Mouse (Mus musculus) A20 (cell line): Measurements from ENCODE around the gene 2010111I01Rik.

ENCODE experiments used
- DNase-seq: peaks from one replicate; pipeline ENCODE4 v3.0.0-alpha.2; 2011; ENCODE audit warnings: low read depth, low spot score

Gene 2010111I01Rik

GRCm38 (mm10) chr13:63258671-63259070 is 294.0 kb downstream of the 2010111I01Rik start:
- DNase-seq: no peak

- DNase-seq: no peak
Measured at GRCm38 (mm10) chr13:63260133-63260532, 295.4 kb downstream of the 2010111I01Rik start.

GRCm38 (mm10) chr13:63260753-63261631 is 296.3 kb downstream of the 2010111I01Rik start:
- no peak for DNase-seq

- no peak for DNase-seq
Measured at GRCm38 (mm10) chr13:63261676-63262075, 297.0 kb downstream of the 2010111I01Rik start.

GRCm38 (mm10) chr13:63262168-63262957 is 297.7 kb downstream of the 2010111I01Rik start:
- DNase-seq: no peak

GRCm38 (mm10) chr13:63268371-63268770 is 303.7 kb downstream of the 2010111I01Rik start:
- no peak for DNase-seq

- no peak for DNase-seq
Measured at GRCm38 (mm10) chr13:63268776-63269175, 304.1 kb downstream of the 2010111I01Rik start.

- no peak for DNase-seq
Measured at GRCm38 (mm10) chr13:63270191-63270590, 305.5 kb downstream of the 2010111I01Rik start.

GRCm38 (mm10) chr13:63272017-63272601 is 307.4 kb downstream of the 2010111I01Rik start:
- no peak for DNase-seq

GRCm38 (mm10) chr13:63272602-63273229 is 308.0 kb downstream of the 2010111I01Rik start:
- no peak for DNase-seq

- DNase-seq: no peak
Measured at GRCm38 (mm10) chr13:63273859-63274258, 309.2 kb downstream of the 2010111I01Rik start.

- peak; percentile 38 for DNase-seq
Measured at GRCm38 (mm10) chr13:63274488-63275166, 309.9 kb downstream of the 2010111I01Rik start.

- DNase-seq: peak; percentile 20
Measured at GRCm38 (mm10) chr13:63276389-63276788, 311.7 kb downstream of the 2010111I01Rik start.

- DNase-seq: no peak
Measured at GRCm38 (mm10) chr13:63277316-63277715, 312.6 kb downstream of the 2010111I01Rik start.

GRCm38 (mm10) chr13:63278141-63278631 is 313.5 kb downstream of the 2010111I01Rik start:
- DNase-seq: no peak

GRCm38 (mm10) chr13:63278796-63279475 is 314.2 kb downstream of the 2010111I01Rik start:
- DNase-seq: no peak

- DNase-seq: no peak
Measured at GRCm38 (mm10) chr13:63279807-63280206, 315.1 kb downstream of the 2010111I01Rik start.

GRCm38 (mm10) chr13:63280344-63280743 is 315.7 kb downstream of the 2010111I01Rik start:
- DNase-seq: no peak

- DNase-seq: no peak
Measured at GRCm38 (mm10) chr13:63281206-63281605, 316.5 kb downstream of the 2010111I01Rik start.

GRCm38 (mm10) chr13:63283236-63283635 is 318.5 kb downstream of the 2010111I01Rik start:
- no peak for DNase-seq
